Mouse (Mus musculus) heart, embryonic 14.5 days (tissue): ENCODE measurements around the gene Maml3. TPM values are rescaled to one million over a fixed set of nuclear protein-coding genes. Genes with fewer than 3 reads are reported as not detected.

Experiments
- ATAC-seq: fragments of 200-750 bp; cut with Nextera tagmentation; 2 replicates; pipeline ENCODE4 v1.8.0; 2017; ENCODE audit warnings: low read depth, moderate TSS enrichment; ENCODE audit not compliant: insufficient number of reproducible peaks, insufficient read depth, low FRiP score
- H3K27ac ChIP-seq, 2 experiments: fragments of 200-500 bp in 1 of 2; fragments of 300-500 bp in 1 of 2; sonication (generic) in 1 of 2; replicated peaks in 1 of 2; 2 replicates each; pipeline ENCODE4 v1.5.1; 2012 to 2014; ENCODE audit warnings: low read depth in 2 of 2, low read length in 2 of 2, control low read depth in 1 of 2, mild to moderate bottlenecking in 1 of 2, mixed read lengths in 1 of 2; ENCODE audit not compliant: control insufficient read depth in 1 of 2, insufficient read depth in 1 of 2
- H3K27me3 ChIP-seq: fragments of 300-500 bp; sonication (generic); 2 replicates; pipeline ENCODE4 v1.6.1; 2014; ENCODE audit warnings: mild to moderate bottlenecking, low read length, control low read depth; ENCODE audit not compliant: control insufficient read depth, insufficient read depth
- H3K36me3 ChIP-seq: fragments of 300-500 bp; sonication (generic); 2 replicates; pipeline ENCODE4 v1.6.1; 2014; ENCODE audit warnings: mild to moderate bottlenecking, control low read depth, low read length, mixed read lengths; ENCODE audit not compliant: control insufficient read depth, insufficient read depth
- H3K4me1 ChIP-seq, 2 experiments: fragments of 200-500 bp in 1 of 2; fragments of 300-500 bp in 1 of 2; sonication (generic) in 1 of 2; 2 replicates each; pipeline ENCODE4 v1.6.1; 2012 to 2014; ENCODE audit warnings: low read length in 2 of 2, control low read depth in 1 of 2, mixed read lengths in 1 of 2; ENCODE audit not compliant: control insufficient read depth in 2 of 2, insufficient read depth in 2 of 2
- H3K4me2 ChIP-seq: fragments of 300-500 bp; sonication (generic); 2 replicates; pipeline ENCODE4 v1.6.1; 2014; ENCODE audit warnings: mild to moderate bottlenecking, low read length
- H3K4me3 ChIP-seq, 2 experiments: fragments of 200-500 bp in 1 of 2; fragments of 300-500 bp in 1 of 2; sonication (generic) in 1 of 2; 2 replicates each; pipeline ENCODE4 v1.5.1; 2012 to 2014; ENCODE audit warnings: low read length in 2 of 2, mild to moderate bottlenecking in 2 of 2, control low read depth in 1 of 2, low read depth in 1 of 2, moderate library complexity in 1 of 2; ENCODE audit not compliant: control insufficient read depth in 1 of 2, insufficient read depth in 1 of 2
- H3K9ac ChIP-seq: fragments of 300-500 bp; sonication (generic); 2 replicates; pipeline ENCODE4 v1.6.1; 2014; ENCODE audit warnings: mild to moderate bottlenecking, low read length
- H3K9me3 ChIP-seq: fragments of 300-500 bp; sonication (generic); 2 replicates; pipeline ENCODE4 v1.6.1; 2016; ENCODE audit warnings: low read length, control low read depth; ENCODE audit not compliant: control insufficient read depth
- WGBS: fragments of 180-500 bp; shearing (Covaris S2); extraction: QIAGEN DNeasy Blood & Tissue Kit; methylation state at CpG from one replicate; pipeline ENCODE4 v1.1.7; 2014; 5-methylcytosine and 5-hydroxymethylcytosine counted together
- polyA plus RNA-seq: library from polyadenylated mRNA; unstranded; fragments of >200 nt; fragmentation: Nextera tagmentation; extraction: Ambion mirVana; gene quantifications from 2 replicates; pipeline ENCODE4 v1.2.1, GENCODE M21; 2014

Maml3 gene
- polyA plus RNA-seq, 1 experiment from 2014 or later: 2.9 TPM

DNA sequence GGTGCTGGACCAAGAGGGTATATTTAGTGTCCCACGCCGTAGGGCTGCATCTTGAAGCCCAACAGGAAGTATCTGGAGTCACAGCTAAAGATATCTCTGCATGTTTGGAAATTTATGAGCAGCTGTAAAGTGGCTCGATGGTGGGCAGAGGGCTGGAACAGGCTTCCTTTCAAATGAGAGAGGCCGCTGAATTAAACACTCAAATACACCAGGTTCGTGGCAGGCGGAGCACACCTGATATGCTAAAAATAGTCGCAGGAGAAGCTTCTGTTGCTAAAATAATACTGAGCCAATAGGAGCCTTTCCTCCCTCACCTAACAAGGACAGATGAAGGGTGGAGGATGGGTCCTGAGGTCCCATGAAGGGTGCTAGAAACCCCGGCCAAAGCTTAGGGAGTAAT, 376.9 kb downstream of the Maml3 start:
- peaks cover 42 to 64% of the 10 kb centered on the region in 2 experiments for H3K4me1 ChIP-seq
- H3K4me3 ChIP-seq: no peak overlapping the region; a peak in 1 of 4 replicates
- H3K27ac ChIP-seq: peak overlapping the region; percentile 86 to 94
- H3K4me2 ChIP-seq: peak overlapping the region; percentile 62
- WGBS: 3% methylated on average over 8 of the region's 8 CpGs
- H3K36me3 ChIP-seq: no peaks in the 10 kb centered on the region
- no peak for ATAC-seq
- no peaks in the 10 kb centered on the region for H3K27me3 ChIP-seq
- H3K9ac ChIP-seq: peak overlapping the region; percentile 36
- H3K9me3 ChIP-seq: no peaks in the 10 kb centered on the region

DNA sequence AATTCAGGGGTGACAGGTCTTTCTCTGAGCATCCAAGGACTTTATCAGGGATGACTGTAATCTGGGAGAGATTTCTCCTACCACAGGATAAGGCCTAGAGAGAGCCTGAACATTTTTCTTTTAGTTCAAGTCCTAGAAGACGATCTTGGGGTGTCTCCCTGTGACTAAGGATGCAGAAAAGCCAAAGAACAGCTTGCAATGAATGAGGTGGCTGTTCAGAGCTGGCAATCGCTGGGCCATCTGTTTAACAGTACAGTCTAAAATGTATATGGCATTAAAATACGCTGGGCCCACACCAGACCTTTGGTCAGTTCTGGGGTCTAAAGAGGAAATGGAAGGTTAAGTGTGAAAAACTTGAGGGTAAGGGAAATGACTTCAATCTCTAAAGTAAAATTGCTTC, 377.4 kb downstream of the Maml3 start:
- peak overlapping the region; percentile 62 for H3K4me2 ChIP-seq
- no peak overlapping the region for H3K4me3 ChIP-seq
- H3K27ac ChIP-seq: peak overlapping the region; percentile 86 to 94
- H3K9ac ChIP-seq: peak overlapping the region; percentile 36
- H3K27me3 ChIP-seq: no peaks in the 10 kb centered on the region
- no peaks in the 10 kb centered on the region for H3K9me3 ChIP-seq
- ATAC-seq: no peak
- H3K4me1 ChIP-seq: peaks cover 40 to 62% of the 10 kb centered on the region in 2 experiments
- H3K36me3 ChIP-seq: no peaks in the 10 kb centered on the region
- 59% methylated on average over 3 of the region's 3 CpGs for WGBS

DNA sequence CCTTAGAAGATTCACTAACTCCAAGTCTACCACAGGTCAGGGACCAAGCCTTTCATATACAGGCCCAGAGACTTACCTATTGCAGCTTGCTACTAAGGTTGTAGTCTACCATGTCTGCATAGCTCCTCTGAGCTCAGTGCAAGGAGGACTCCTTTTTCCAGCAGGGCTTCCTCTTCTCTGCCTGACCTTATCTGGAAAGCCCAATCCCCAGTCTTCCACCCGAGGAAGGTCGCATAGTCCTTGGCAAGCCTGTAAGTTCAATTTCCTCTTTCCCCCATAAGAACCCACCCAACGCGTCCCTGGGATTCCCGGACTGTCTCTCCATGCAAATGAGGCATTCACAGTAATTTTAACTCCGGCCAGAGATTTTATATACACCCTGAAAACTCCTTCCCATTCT, 378.6 kb downstream of the Maml3 start:
- H3K4me3 ChIP-seq: no peak overlapping the region
- peak overlapping the region in 1 of 2 experiments; percentile 94; a peak in 2 of 4 replicates for H3K27ac ChIP-seq
- H3K27me3 ChIP-seq: no peaks in the 10 kb centered on the region
- no peak overlapping the region for H3K4me2 ChIP-seq
- ATAC-seq: no peak
- H3K9me3 ChIP-seq: no peaks in the 10 kb centered on the region
- H3K9ac ChIP-seq: no peak overlapping the region
- peaks cover 39 to 63% of the 10 kb centered on the region in 2 experiments for H3K4me1 ChIP-seq
- 54% methylated on average over 6 of the region's 6 CpGs for WGBS
- no peaks in the 10 kb centered on the region for H3K36me3 ChIP-seq

DNA sequence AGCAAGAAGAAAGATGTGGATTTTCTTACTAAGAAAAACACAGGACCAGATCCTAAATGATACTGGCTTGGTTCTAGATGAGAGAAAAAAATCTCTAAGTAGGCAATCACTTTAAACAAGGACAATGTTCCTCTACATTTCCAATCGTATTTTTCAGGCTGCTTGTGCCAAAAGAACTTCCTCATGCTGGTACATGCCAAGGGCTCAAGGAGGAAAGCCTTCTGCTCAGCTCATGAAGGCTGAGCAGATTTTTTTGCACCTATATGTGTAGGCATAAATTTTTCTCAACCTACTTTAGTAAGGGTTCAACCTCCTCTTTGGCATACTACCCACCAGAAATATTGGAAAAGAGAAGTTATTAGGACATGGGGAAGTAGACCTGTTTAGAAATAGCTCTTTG, 384.9 kb downstream of the Maml3 start:
- 73% methylated on average over 1 of the region's 1 CpGs for WGBS
- Histone ChIP-seq H3K36me3 (no peaks in the 10 kb centered on the region), H3K27ac (no peak overlapping the region)

DNA sequence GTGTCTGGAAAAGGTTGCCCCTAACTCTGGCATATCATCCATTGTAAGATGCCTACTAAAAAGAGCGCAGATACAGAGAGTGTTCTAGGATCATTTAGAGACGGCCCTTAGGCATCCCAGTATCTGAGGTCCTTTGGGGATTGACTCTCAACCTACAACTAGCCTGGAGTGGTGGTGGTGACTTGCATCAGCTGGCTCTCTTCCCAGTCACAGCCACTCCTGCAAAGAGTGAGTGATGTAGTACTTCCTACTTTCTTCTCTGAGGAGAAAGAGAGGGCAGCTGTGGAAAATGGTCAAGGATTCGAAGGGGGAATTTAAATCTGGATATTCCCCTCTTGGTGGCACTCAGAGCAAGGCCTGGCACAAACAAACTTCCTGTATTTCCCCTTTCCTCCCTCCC, 385.5 kb downstream of the Maml3 start:
- no peak overlapping the region for H3K4me3 ChIP-seq
- H3K9ac ChIP-seq: no peak overlapping the region
- no peak for ATAC-seq
- no peak overlapping the region for H3K4me2 ChIP-seq
- H3K4me1 ChIP-seq: peaks cover 5 to 24% of the 10 kb centered on the region in 2 experiments
- H3K27ac ChIP-seq: peak overlapping the region in 1 of 2 experiments; percentile 35; a peak in 2 of 4 replicates
- no peaks in the 10 kb centered on the region for H3K27me3 ChIP-seq
- no peaks in the 10 kb centered on the region for H3K36me3 ChIP-seq
- 41% methylated on average over 3 of the region's 3 CpGs for WGBS
- H3K9me3 ChIP-seq: no peaks in the 10 kb centered on the region

More for the DNA sequence above, 384.9 kb downstream of the Maml3 start:
- Histone ChIP-seq H3K4me3 (no peak overlapping the region), H3K9me3 (no peaks in the 10 kb centered on the region), H3K4me1 (peaks cover 12 to 30% of the 10 kb centered on the region in 2 experiments), H3K4me2 (no peak overlapping the region), H3K9ac (no peak overlapping the region), H3K27me3 (no peaks in the 10 kb centered on the region)
- ATAC-seq: no peak

DNA sequence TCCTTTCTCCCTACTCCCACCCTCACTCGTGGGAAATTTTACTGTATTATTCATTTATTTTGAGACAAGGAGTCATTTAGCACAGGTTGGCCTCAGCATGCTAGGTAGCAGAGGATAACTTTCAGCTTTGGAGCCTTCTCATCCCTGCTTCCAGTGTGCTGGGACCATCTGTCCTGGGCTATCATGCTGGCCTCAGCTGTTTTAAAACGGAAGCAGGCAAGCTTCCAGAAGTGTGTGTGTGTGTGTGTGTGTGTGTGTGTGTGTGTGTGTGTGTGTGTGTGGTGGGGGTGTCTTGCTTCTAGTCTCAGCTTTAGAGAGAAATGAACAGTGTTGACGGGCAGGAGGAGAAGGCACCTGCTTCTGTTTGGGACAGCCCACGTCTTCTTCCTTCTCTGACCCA, 387.0 kb downstream of the Maml3 start:
- no peak overlapping the region for H3K4me2 ChIP-seq
- H3K9ac ChIP-seq: no peak overlapping the region
- no peak overlapping the region for H3K4me3 ChIP-seq
- no peak overlapping the region for H3K27ac ChIP-seq
- 69% methylated on average over 4 of the region's 4 CpGs for WGBS
- no peaks in the 10 kb centered on the region for H3K27me3 ChIP-seq
- no peak for ATAC-seq
- no peaks in the 10 kb centered on the region for H3K36me3 ChIP-seq
- no peaks in the 10 kb centered on the region for H3K9me3 ChIP-seq
- H3K4me1 ChIP-seq: peaks cover 12 to 24% of the 10 kb centered on the region in 2 experiments

DNA sequence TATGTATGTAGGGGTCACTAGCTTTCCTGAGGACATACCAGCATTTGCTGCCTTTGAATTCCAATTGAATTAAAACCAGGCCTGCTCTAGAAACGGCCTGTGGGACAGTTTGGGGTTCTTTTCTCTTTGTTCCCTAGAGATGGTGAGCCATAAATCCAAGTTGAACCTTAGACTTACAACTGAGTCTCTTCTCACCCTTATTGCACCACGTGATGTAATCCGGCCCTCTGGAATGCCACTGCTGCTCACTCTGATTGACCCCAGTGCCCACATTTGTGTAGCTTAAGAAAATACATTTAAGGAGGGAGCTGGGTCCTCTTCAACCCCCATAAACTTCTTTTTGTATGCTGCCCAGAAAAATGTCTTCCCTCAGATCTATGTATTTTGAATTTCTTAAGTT, 387.4 kb downstream of the Maml3 start:
- Histone ChIP-seq H3K27ac (no peak overlapping the region), H3K4me3 (no peak overlapping the region), H3K36me3 (no peaks in the 10 kb centered on the region), H3K27me3 (no peaks in the 10 kb centered on the region), H3K4me1 (peaks cover 12 to 28% of the 10 kb centered on the region in 2 experiments), H3K9ac (no peak overlapping the region), H3K9me3 (no peaks in the 10 kb centered on the region), H3K4me2 (no peak overlapping the region)
- ATAC-seq: no peak
- 64% methylated on average over 3 of the region's 3 CpGs for WGBS

DNA sequence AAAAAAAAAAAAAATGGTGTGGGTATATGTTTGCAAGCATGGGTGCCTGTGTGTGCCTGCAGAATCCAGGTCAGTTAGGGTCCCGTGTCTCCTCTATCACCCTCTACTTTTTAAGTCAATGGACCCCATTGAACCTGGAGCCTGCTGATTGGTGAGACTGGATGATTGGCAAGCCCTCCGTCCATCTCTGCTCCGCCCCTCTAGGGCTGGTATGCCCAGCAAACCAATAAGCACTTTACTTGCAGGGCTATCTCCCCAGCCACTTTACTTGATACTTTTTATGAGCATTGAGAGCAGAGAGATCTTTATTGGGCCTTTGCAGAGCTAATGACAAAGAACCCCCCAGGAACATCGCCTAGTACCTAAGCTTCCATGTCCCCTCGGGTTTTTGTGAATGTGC, 390.4 kb downstream of the Maml3 start:
- H3K4me2 ChIP-seq: no peak overlapping the region
- H3K4me1 ChIP-seq: peaks cover 15 to 38% of the 10 kb centered on the region in 2 experiments
- H3K27ac ChIP-seq: no peak overlapping the region
- no peaks in the 10 kb centered on the region for H3K27me3 ChIP-seq
- no peak overlapping the region for H3K4me3 ChIP-seq
- no peak for ATAC-seq
- H3K9me3 ChIP-seq: no peaks in the 10 kb centered on the region
- no peaks in the 10 kb centered on the region for H3K36me3 ChIP-seq
- no peak overlapping the region for H3K9ac ChIP-seq
- WGBS: 71% methylated on average over 5 of the region's 5 CpGs
